Mouse (Mus musculus) thymus, postnatal 36 days (tissue): ENCODE results near the gene Ate1.
"Not testable (repeated sequence)": the region's sequence is repeated elsewhere in the genome, so short reads cannot be mapped to it uniquely, and the experiment has no call there.

Source experiments
- DNase-seq, 2 experiments: peaks; one replicate each; pipeline ENCODE4 v3.0.0; 2022; ENCODE audit warnings: mixed read lengths in 2 of 2

The Ate1 gene

GRCm38 (mm10) chr7:130520049-130520425, at the start of gene Ate1:
Gene Ate1 (minus strand): TSS chr7:130520369.
- DNase-seq, result no peak

GRCm38 (mm10) chr7:130568783-130569436, 48.7 kb upstream of the Ate1 start:
- no peak for DNase-seq

DNA sequence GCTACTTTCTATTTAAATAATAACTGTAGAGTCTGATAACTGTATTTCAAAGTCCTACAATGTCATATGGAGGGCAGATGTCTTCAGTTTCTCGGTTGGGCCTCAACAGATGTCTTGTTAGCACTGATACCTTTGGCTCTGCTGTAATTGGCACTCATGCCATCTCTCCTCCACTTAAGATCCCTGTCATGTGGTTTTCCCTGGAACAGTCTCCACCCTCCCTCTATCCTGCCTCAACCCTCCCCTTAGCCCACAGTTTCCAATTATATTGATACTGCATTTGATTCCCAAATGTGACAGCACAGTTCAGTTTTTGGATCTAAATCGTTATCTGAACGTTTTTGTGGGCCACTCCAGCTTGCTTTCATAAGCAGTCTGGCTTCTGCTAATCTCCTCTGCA, 44.4 kb upstream of the Ate1 start:
- DNase-seq, result no peak

DNA sequence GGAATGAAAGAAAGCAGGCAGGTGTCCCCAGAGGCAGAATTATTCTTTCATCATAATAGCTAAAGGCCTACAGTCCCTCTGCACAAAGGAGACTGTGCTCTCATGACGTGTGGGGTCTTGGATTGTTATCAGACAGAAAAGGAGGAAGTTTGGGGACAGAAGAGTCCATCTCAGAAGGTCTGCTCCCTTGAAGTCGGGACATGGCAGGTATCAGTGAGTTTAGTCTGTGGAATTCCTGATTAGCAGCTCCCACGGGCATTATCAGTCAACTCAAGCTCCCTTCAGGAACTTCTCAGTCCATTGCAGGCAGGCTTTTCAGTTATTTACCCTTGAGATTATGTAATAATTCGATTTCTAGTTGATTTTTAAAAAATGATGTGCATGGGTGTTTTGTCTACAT, 43.7 kb upstream of the Ate1 start:
- no peak for DNase-seq

DNA sequence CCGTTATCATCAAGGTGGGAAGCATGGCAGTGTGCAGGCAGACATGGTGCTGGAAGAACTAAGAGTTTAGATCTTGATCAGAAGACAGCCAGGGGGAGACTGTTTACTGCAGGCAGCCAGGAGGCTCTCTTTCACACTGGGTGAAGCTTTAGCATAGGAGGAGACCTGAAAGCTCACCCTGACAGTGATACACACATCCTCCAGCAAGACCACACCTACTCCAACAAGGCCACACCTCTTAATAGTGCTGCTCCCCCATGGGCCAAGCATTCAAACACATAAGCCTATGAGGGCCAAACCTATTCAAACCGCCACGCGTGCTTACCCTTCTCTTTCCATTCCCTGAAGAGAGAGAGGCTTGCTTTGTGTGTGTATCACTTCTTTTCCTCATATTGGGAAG, 43.1 kb upstream of the Ate1 start:
- no peak for DNase-seq

GRCm38 (mm10) chr7:130560933-130561332, 40.8 kb upstream of the Ate1 start:
- DNase-seq, result no peak

- DNase-seq, result no peak
Observed at GRCm38 (mm10) chr7:130558592-130558991, 38.4 kb upstream of the Ate1 start.

DNA sequence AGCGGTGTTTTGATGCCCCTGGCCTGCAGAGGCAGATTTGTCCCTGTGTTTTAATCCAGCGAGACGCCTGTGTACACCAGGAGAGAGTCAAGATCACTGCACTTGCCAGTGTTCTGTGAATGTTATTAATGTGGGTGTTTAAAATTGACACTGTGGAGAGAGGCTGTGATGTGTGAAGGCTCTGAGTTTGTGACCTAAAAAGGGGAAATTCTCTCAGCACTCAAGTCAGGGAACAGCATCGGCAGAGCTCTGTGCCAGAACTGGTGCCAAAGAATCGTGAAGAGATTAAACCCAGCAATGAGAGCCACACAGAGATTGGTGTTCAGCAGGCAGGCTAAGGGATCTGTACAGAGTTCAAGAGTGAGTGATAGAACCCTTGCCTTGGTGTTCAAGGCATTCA, 35.4 kb upstream of the Ate1 start:
- no peak for DNase-seq

- no peak for DNase-seq
Observed at GRCm38 (mm10) chr7:130553321-130553720, 33.2 kb upstream of the Ate1 start.

GRCm38 (mm10) chr7:130552780-130553179, 32.6 kb upstream of the Ate1 start:
- no peak for DNase-seq

DNA sequence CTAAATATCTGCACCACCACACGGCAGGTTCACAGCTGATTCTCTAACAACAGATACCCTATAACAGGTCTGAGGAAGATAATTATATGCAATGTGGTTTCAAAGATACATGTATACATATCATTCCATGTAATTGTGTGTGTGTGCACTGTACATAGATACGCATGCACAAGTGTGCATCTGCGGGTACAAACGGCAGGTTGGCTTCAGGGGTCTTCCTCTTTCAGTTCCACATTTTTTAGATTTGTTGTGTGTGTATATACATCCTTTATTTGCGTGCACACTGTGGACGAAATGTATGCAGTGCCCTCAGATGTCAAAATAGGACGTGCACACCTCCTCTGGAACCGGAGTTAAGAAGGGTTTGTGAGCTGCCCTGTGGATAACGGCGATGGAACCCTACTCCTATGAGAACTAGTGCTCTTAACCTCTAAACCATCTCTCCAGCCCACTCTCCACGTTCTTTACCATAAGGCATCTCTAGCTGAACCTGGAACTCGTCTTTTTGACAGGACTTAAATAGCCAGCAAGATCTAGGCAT, 27.5 kb upstream of the Ate1 start:
- DNase-seq, result no peak

DNA sequence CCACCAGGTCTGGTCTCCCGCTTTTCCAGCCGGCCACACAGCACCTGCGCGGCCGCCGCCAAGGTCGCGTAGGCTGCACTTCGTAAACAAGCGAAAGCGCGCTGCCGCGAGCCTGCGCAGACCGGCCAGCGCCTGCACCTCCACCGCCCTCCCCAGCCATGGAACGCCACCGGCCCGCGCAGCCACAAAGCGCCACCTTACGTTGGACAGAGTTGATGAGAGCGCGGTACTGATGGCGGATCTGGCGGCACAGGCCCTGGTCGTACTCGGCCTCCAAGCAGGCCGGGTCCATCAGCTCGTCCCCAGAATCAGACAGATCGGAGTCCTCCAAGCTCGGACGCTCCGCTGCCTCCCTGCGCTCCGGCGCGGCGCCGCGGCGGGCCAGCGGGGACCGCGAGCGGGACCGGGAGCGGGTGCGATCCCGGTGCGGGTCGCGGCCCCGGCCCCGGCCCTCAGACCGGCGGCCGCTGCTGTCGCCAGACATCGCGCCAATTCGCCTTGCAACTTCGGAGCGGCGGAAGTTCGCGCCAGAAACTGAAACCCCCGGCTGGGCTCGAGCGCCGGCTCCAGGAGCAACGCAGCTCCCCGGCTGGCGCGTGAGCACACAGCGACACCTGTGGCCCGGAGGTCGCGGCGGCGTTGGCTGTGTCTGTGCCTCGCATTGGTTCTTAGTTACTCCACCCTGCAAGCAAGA, 26.8 kb upstream of the Ate1 start:
- peak; percentile 93 to 94 for DNase-seq

DNA sequence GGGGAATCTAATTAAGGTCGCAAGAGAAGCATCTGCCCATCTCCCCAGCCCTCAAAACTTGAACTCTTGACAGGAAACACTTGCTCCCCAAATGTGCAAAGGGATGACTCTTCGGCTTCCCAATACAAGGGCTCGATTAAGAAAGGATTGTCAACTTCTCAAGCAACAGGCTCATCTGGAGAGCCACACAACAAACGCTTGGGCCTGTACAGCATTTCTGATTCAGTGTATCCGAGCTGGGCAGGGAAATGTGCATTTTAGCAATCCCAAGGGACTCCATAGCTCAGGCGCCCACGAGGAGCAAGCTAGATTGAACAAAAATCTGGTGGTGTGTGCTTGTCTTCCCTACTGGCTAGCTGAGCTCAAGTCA, 26.2 kb upstream of the Ate1 start:
- no peak for DNase-seq

DNA sequence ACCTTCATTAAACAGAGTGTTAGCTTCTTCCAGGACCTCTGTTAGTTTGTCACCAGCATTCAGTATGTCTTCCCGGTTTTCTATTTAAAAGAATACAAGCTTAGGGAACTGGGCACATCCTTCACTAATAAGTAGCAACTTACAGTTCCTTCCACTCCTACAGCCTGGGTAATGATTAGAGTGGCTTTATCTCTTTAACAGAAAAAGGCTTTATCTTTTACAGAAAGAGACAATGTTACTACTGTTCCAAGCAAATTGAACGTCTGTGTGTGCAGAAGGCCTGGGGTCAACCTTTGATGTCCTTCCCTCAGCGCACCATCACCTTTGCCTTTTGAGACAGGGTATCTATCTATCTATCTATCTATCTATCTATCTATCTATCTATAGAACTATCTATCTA, 25.7 kb upstream of the Ate1 start:
- DNase-seq, result no peak

- no peak for DNase-seq
Observed at GRCm38 (mm10) chr7:130545401-130545800, 25.2 kb upstream of the Ate1 start.

GRCm38 (mm10) chr7:130543181-130543580, 23.0 kb upstream of the Ate1 start:
- no peak for DNase-seq

DNA sequence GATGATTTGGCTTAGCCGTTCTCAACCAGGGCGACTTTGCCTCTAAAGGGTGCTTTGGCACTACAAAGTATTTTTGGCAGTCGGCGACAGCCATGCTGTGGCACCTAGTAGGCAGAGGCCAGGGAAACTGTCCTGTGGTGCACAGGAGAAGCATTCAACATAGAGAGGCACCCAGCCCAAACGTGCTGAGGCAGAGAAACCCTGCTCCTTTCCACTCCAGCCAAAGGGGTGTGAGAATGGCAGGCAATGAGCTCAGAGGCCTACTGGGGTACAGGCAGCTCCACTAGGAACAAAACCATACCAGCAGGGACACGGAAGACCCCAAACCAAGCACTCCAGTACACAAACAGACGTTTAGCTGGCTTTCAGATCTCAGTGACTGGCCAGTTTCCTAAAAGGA, 20.0 kb upstream of the Ate1 start:
- DNase-seq, result no peak

- no peak for DNase-seq
Observed at GRCm38 (mm10) chr7:130537068-130537467, 16.9 kb upstream of the Ate1 start.

DNA sequence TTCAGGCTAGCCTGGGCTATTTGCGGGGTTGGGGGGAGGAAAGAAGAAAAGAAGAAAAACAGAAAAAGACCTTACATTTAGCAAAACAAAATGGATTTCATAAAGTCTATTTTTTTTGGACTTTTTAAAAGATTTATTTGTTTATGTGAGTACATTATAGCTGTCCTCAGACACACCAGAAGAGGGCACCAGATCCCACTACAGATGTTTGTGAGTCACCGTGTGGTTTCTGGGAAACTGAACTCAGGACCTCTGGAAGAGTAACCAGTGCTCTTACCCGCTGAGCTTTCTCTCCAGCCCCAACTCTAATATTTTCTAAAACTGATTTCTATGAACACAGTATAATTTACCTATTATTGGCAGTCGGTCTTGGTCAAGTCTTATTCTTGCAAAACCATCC, 15.0 kb upstream of the Ate1 start:
- no peak for DNase-seq

- DNase-seq, result peak; percentile 66 to 77
Observed at GRCm38 (mm10) chr7:130533316-130534260, 13.4 kb upstream of the Ate1 start.

GRCm38 (mm10) chr7:130531138-130531537, 11.0 kb upstream of the Ate1 start:
- DNase-seq, result not testable (repeated sequence)

- no peak for DNase-seq
Observed at GRCm38 (mm10) chr7:130527306-130527705, 7.1 kb upstream of the Ate1 start.

DNA sequence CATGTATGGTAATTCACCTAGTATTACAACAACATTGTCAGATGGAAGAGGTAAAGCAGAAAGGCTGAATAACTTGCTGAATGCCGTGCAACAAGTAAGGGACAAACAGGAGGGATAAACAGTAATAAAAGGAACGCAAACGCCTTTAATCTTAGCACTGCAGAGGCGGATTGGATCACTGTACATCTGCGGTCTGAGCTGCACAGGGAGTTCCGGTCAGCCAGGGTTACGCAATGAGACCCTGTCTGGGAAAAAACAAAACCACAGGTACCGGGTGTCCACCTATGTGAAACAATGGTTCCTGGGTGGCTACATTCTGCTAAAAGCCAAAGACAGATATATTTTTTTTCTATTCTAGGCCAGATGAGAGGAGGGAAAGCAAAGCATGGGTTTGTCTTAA, 3.3 kb upstream of the Ate1 start:
- no peak for DNase-seq
